Mouse (Mus musculus) bone marrow, adult 2 months (tissue): ENCODE data around the gene Ust.

Experiments used
- CTCF ChIP-seq: fragments of 200-500 bp; IDR thresholded peaks from 2 replicates; pipeline ENCODE4 v1.5.1; 2011; ENCODE audit warnings: low read length, control low read depth; ENCODE audit not compliant: control insufficient read depth, insufficient read depth
- POLR2A ChIP-seq: fragments of 200-500 bp; IDR thresholded peaks from 2 replicates; pipeline ENCODE4 v1.6.1; 2011; ENCODE audit warnings: low read depth, mild to moderate bottlenecking, control low read depth, low read length, borderline replicate concordance; ENCODE audit not compliant: control insufficient read depth

- TF ChIP-seq CTCF (no peak), POLR2A (no peak)
Observed at GRCm38 (mm10) chr10:8358286-8359045, 160.2 kb downstream of the Ust start.
